15 mouse cellular contexts compared by ENCODE assay signal in genomic region chr6:87165536-87166311, GRCm38 (mm10).
DNase-seq lines count a peak whose midpoint lies in the region; ATAC-seq and TF ChIP-seq lines count a peak whose summit lies in the region.
"Had no signal": no experiment of that assay in that cellular context is flagged by ENCODE, and none has a peak within 500 bp of the region (broad histone marks: within the 10 kb centered on the region; RNA-seq: fewer than 3 reads in every experiment).

No protein-coding gene starts in this region.

- WGBS in forebrain, embryonic 10.5 days, result 86% methylated on average over 8 of the region's 8 CpGs

- H3K27ac ChIP-seq in gastrocnemius, adult 2 months, result peak overlapping the region; percentile 59
- no peak overlapping the region for H3K27ac ChIP-seq in forebrain, embryonic 10.5 days
- H3K27ac ChIP-seq: kidney, embryonic 15.5 days; macrophage; neural tube, embryonic 12.5 days had no signal

- DNase-seq in gastrocnemius, adult 2 months, result peak; percentile 73
- no peak for DNase-seq in gastrocnemius, adult 18-20 months (ENCODE audit: low spot score)
- DNase-seq in NIH3T3 (ENCODE audit: low read depth), result peak; percentile 16
- peak; percentile 55 for DNase-seq in gastrocnemius, postnatal 25 days
- DNase-seq in left cerebral cortex, postnatal 4 days, result peak; percentile 55
- DNase-seq in forebrain, embryonic 10.5 days (ENCODE audit: extremely low spot score, low spot score), result no peak
- no peak for DNase-seq in heart, adult 11 months
- DNase-seq: forebrain, postnatal 0 days; heart, postnatal 10 days; spleen, adult 18-20 months; thymus, adult 18-20 months had no signal

- no peaks in the 10 kb centered on the region for H3K9me3 ChIP-seq in forebrain, embryonic 10.5 days
- H3K9me3 ChIP-seq: kidney, embryonic 15.5 days; neural tube, embryonic 12.5 days had no signal

- TF ChIP-seq CTCF in gastrocnemius, adult 2 months (IDR thresholded peaks at IDR 0.05), result no peak

- H3K27me3 ChIP-seq in forebrain, embryonic 10.5 days (ENCODE audit: poor library complexity, severe bottlenecking), result no peaks in the 10 kb centered on the region
- H3K27me3 ChIP-seq: kidney, embryonic 15.5 days; neural tube, embryonic 12.5 days had no signal

- ATAC-seq in erythroblast, adult 5-6 weeks (replicated peaks; ENCODE audit: low FRiP score, poor library complexity, severe bottlenecking), result no peak
- ATAC-seq: forebrain, postnatal 0 days had no signal

- H3K36me3 ChIP-seq in forebrain, embryonic 10.5 days (replicated peaks), result no peaks in the 10 kb centered on the region
- H3K36me3 ChIP-seq: neural tube, embryonic 12.5 days had no signal

- H3K4me1 ChIP-seq in forebrain, embryonic 10.5 days, result no peaks in the 10 kb centered on the region

- intact Hi-C loops in gastrocnemius, adult 2 months (cut with DNase I), result no loop called here
- intact Hi-C loops in left cerebral cortex, postnatal 4 days (cut with DNase I), result no loop called here

- H3K4me3 ChIP-seq in gastrocnemius, adult 2 months, result no peak overlapping the region
- no peak overlapping the region for H3K4me3 ChIP-seq in forebrain, embryonic 10.5 days
- H3K4me3 ChIP-seq: kidney, embryonic 15.5 days; neural tube, embryonic 12.5 days had no signal

Comparison
In these comparisons a context has a peak if more than half of its experiments do, and no peak if none do; other contexts are left out.
1. DNase-seq: peak in gastrocnemius, adult 2 months (single experiment), NIH3T3 (single experiment), gastrocnemius, postnatal 25 days (single experiment) and left cerebral cortex, postnatal 4 days (single experiment); none in gastrocnemius, adult 18-20 months (single experiment), forebrain, embryonic 10.5 days (single experiment) and heart, adult 11 months (single experiment).